Mouse (Mus musculus) liver, adult 2 months (tissue): ENCODE data around the gene Irgm2. TPM values are rescaled to one million over a fixed set of nuclear protein-coding genes. Genes with fewer than 3 reads are reported as not detected.
"Not testable (repeated sequence)": the region's sequence is repeated elsewhere in the genome, so short reads cannot be mapped to it uniquely, and the experiment has no call there.

ENCODE experiments used
- DNase-seq: peaks from one replicate; pipeline ENCODE4 v3.0.0-alpha.2; 2011; ENCODE audit warnings: low read depth, low spot score; ENCODE audit errors: extremely low read depth
- H3K27ac ChIP-seq: fragments of 200-500 bp; replicated peaks from 2 replicates; pipeline ENCODE4 v1.5.1; 2012; ENCODE audit warnings: low read depth, mild to moderate bottlenecking, control low read depth, inconsistent platforms, low read length; ENCODE audit not compliant: insufficient read depth
- H3K27me3 ChIP-seq: fragments of 200-500 bp; 2 replicates; pipeline ENCODE4 v1.6.1; 2012; ENCODE audit warnings: mild to moderate bottlenecking, moderate library complexity, low read length, inconsistent platforms; ENCODE audit not compliant: control insufficient read depth, insufficient read depth
- H3K36me3 ChIP-seq: fragments of 200-500 bp; 2 replicates; pipeline ENCODE4 v1.6.1; 2012; ENCODE audit warnings: low read length, inconsistent platforms; ENCODE audit not compliant: control insufficient read depth, insufficient read depth
- H3K4me1 ChIP-seq: fragments of 200-500 bp; 2 replicates; pipeline ENCODE4 v1.6.1; 2011; ENCODE audit warnings: low read length; ENCODE audit not compliant: control insufficient read depth, insufficient read depth
- H3K4me3 ChIP-seq: fragments of 200-500 bp; 2 replicates; pipeline ENCODE4 v1.5.1; 2011; ENCODE audit warnings: low read depth, mild to moderate bottlenecking, control low read depth, low read length, moderate library complexity; ENCODE audit not compliant: insufficient read depth
- H3K79me2 ChIP-seq: fragments of 200-500 bp; 2 replicates; pipeline ENCODE4 v1.6.1; 2012; ENCODE audit warnings: inconsistent platforms, mild to moderate bottlenecking, low read length, moderate library complexity; ENCODE audit not compliant: control insufficient read depth, insufficient read depth
- H3K9ac ChIP-seq: fragments of 200-500 bp; 2 replicates; pipeline ENCODE4 v1.6.1; 2012; ENCODE audit warnings: low read depth, mild to moderate bottlenecking, control low read depth, inconsistent platforms, low read length
- CTCF ChIP-seq: fragments of 200-500 bp; IDR thresholded peaks from 2 replicates; pipeline ENCODE4 v1.5.1; 2011; ENCODE audit warnings: low read depth, low read length, control low read depth
- POLR2A ChIP-seq: fragments of 200-500 bp; IDR thresholded peaks from 2 replicates; pipeline ENCODE4 v1.6.1; 2011; ENCODE audit warnings: low read length, control low read depth; ENCODE audit not compliant: insufficient read depth; ENCODE audit errors: extremely low read depth
- WGBS: fragments of 180-500 bp; shearing (Covaris S2); methylation state at CpG from one replicate; pipeline ENCODE4 v1.1.7; 2018; 5-methylcytosine and 5-hydroxymethylcytosine counted together
- polyA plus RNA-seq: library from polyadenylated mRNA; depleted of rRNA; stranded (reverse); fragments of >200 nt; gene quantifications from 2 replicates; pipeline ENCODE4 v1.2.3, GENCODE M21; 2012; rRNA removed
- total RNA-seq: library from RNA; depleted of rRNA; stranded (reverse); fragments of >200 nt; gene quantifications from 2 replicates; pipeline ENCODE4 v1.2.3, GENCODE M21; 2014; rRNA removed

Gene Irgm2
- total RNA-seq (21.8 and 23.9 TPM in 2 replicates), polyA plus RNA-seq (29.6 and 40.8 TPM in 2 replicates)

DNA sequence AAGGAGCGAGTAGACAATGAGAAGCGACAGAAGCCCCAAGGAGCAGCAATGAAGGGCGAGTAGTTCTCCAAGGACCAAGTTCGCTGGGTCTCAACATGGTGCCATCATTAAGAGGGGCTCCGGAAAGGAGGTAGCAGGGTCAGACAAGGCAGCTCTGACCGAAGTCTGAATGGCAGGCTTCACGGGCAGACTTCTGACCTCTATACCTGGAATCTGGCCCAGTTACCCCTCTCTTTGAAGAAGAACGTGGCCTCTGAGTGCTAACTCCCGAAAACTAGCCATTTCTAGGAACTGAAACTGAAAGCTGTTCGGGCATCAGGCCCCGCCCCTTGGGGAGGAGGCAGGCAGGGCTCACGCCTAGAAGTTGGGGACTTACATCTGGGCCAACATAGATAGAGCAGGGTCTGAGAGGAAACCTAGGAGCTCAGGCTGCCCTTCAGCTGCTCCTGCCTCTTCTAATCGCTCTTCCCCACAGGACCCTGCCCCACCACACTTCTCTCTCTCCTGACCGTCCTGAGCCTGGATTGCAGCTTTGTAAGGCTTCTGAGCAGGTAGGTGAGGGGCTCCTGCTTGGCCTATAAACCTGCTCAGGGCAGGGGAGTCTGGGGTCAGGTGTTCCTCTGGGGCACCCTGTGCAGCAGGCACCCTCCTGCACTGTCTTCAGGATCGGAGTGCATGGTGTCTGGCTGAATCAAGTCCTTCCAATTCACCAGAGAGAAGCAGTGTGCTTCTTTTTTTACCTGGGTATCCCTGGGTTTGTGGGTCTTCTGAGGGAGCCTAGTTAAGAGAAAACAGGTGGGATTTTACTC lies at the start of gene Irgm2, which contains the start of gene Igtp:
Irgm2 (plus strand) TSS at position 390 of the 809 bp plus-strand sequence.
Igtp (plus strand) TSS at position 328 of the 809 bp plus-strand sequence.
- Histone ChIP-seq H3K4me3 (peak within 1 kb of the TSS; percentile 70), H3K4me1 (peaks cover 13% of the 10 kb centered on the region), H3K27ac (peak within 1 kb of the TSS; percentile 91), H3K9ac (peak within 1 kb of the TSS; percentile 71)
- DNase-seq: peak; percentile 87
- H3K27me3 ChIP-seq, H3K79me2 ChIP-seq, H3K36me3 ChIP-seq: not testable (repeated sequence)
- 1% methylated on average over 14 of the region's 15 CpGs for WGBS

DNA sequence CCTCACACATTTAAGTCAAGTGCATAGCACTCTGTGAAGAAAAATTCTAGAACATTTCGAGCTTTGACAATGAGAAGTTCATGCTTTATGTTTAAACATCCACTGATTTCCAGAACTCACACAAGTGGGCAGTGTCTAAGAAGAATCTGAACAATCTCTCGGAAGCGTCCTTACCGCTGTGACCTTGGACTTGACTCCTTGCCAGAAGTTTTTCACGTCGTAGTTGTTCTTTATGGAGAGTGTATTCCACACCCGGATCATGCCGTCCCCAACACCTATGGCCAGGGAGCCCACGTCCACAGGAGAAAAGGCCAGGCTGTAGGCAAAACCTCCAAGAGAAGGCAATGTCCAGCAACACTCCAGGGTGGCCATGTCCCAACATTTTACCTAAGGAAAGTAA lies 44.0 kb upstream of the Irgm2 start:
- WGBS: 87% methylated on average over 9 of the region's 9 CpGs
- peaks cover 54% of the 10 kb centered on the region for H3K36me3 ChIP-seq
- no peak for DNase-seq
- TF ChIP-seq CTCF: no peak
- TF ChIP-seq POLR2A: no peak
- no peaks in the 10 kb centered on the region for H3K79me2 ChIP-seq
- H3K4me3 ChIP-seq: no peak overlapping the region
- H3K4me1 ChIP-seq: no peaks in the 10 kb centered on the region
- no peak overlapping the region for H3K9ac ChIP-seq
- H3K27me3 ChIP-seq: no peaks in the 10 kb centered on the region
- H3K27ac ChIP-seq: no peak overlapping the region

DNA sequence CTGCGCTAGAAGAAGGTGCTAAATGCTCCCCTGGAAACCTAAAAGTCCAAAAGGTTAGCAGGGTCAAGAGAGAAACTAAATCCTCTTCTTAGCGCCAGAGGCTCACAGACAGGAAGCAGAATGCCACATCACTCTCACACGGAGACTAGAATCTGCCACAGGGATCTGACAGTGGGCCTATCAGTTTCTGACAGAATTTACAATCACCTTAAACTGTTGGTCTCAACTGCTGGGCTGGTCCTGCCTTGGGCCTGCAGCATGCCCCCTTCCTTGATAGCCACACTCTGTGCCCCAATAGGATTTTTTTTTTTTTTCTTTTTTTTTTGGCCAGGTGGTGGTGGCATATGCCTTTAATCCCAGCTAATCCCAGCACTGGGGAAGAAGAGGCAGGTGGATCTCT lies 42.5 kb upstream of the Irgm2 start:
- TF ChIP-seq POLR2A (no peak), CTCF (no peak)
- Histone ChIP-seq H3K4me3 (no peak overlapping the region), H3K9ac (no peak overlapping the region), H3K27ac (no peak overlapping the region), H3K4me1 (no peaks in the 10 kb centered on the region), H3K79me2 (no peaks in the 10 kb centered on the region), H3K27me3 (no peaks in the 10 kb centered on the region), H3K36me3 (peaks cover 54% of the 10 kb centered on the region)
- DNase-seq: no peak
- WGBS: 91% methylated on average over 3 of the region's 3 CpGs

DNA sequence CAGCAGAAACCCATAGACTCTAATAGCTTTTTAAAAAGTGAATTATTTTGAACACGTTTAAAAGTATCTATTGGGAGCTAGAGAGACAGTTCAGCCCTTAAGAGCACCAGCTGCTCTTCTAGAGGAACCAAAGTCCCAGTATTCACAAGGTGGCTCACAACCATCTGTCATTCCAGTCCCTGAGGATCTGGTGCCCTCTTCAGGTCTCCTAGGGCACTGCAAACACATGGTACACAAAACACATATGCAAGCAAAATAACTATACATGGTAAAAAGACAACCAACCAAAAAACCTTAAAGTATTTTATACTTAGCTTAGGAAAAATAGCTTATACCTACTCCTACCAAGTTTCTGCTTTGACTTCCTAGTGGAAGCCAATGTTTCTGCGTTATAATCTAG lies 34.3 kb upstream of the Irgm2 start:
- Histone ChIP-seq H3K36me3 (peaks cover 31% of the 10 kb centered on the region), H3K79me2 (peaks cover 4% of the 10 kb centered on the region; the same call in 1 of the 2 replicates), H3K4me3 (no peak overlapping the region), H3K4me1 (peaks cover 6% of the 10 kb centered on the region), H3K27ac (no peak overlapping the region), H3K9ac (no peak overlapping the region), H3K27me3 (no peaks in the 10 kb centered on the region)
- WGBS: 100% methylated on average over 2 of the region's 2 CpGs
- TF ChIP-seq CTCF (peak; percentile 4; the same call in 1 of the 2 replicates), POLR2A (no peak)
- DNase-seq: no peak

DNA sequence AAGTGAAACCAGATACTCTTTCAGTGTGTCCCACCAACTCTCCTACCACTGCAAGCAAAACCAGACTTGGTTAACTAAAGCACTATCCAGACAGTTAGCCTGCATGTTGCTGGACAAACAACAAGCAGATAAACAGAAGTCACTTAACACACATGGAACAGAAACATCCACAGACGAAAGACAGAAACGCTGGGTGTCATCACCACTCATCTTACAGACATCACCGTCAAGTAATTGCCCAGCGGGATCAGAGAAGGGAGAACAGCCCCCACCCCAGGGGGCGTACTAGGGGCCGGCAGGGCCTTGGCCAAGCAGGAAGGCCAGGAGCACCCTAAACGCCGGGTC lies 31.6 kb upstream of the Irgm2 start:
- Histone ChIP-seq H3K36me3 (peaks cover 18% of the 10 kb centered on the region), H3K4me3 (peak overlapping the region; percentile 93), H3K4me1 (peaks cover 11% of the 10 kb centered on the region), H3K27me3 (no peaks in the 10 kb centered on the region), H3K27ac (no peak overlapping the region), H3K9ac (peak overlapping the region; percentile 95), H3K79me2 (peaks cover 4% of the 10 kb centered on the region; the same call in 1 of the 2 replicates)
- no peak for TF ChIP-seq CTCF
- TF ChIP-seq POLR2A: no peak
- DNase-seq: peak; percentile 34
- 1% methylated on average over 8 of the region's 8 CpGs for WGBS
